Mouse (Mus musculus) limb, embryonic 14.5 days (tissue): ENCODE data around the gene Zcchc10. TPM values are rescaled to one million over a fixed set of nuclear protein-coding genes. Genes with fewer than 3 reads are reported as not detected.
"Not testable (repeated sequence)": the region's sequence is repeated elsewhere in the genome, so short reads cannot be mapped to it uniquely, and the experiment has no call there.

Experiments
- ATAC-seq: fragments of 200-750 bp; cut with Nextera tagmentation; 2 replicates; pipeline ENCODE4 v1.8.0; 2017; ENCODE audit warnings: low read depth, moderate number of reproducible peaks, moderate TSS enrichment; ENCODE audit not compliant: low FRiP score
- DNase-seq: peaks from one replicate; pipeline ENCODE4 v3.0.0-alpha.2; 2015; ENCODE audit warnings: low spot score
- H3K27ac ChIP-seq: fragments of 300-500 bp; sonication (generic); replicated peaks from 2 replicates; pipeline ENCODE4 v1.5.1; 2014; ENCODE audit warnings: low read depth, mild to moderate bottlenecking, low read length, moderate library complexity, mixed read lengths
- H3K27me3 ChIP-seq: fragments of 300-500 bp; sonication (generic); 2 replicates; pipeline ENCODE4 v1.6.1; 2014; ENCODE audit warnings: low read length, mixed read lengths; ENCODE audit not compliant: control insufficient read depth, insufficient read depth
- H3K36me3 ChIP-seq: fragments of 300-500 bp; sonication (generic); 2 replicates; pipeline ENCODE4 v1.6.1; 2014; ENCODE audit warnings: mild to moderate bottlenecking, low read length, moderate library complexity, mixed read lengths; ENCODE audit not compliant: control insufficient read depth, insufficient read depth
- H3K4me1 ChIP-seq: fragments of 300-500 bp; sonication (generic); 2 replicates; pipeline ENCODE4 v1.6.1; 2014; ENCODE audit warnings: antibody characterized with exemption, low read length, mixed read lengths; ENCODE audit not compliant: control insufficient read depth, insufficient read depth
- H3K4me2 ChIP-seq: fragments of 300-500 bp; sonication (generic); replicated peaks from 2 replicates; pipeline ENCODE4 v1.6.1; 2014; ENCODE audit warnings: low read depth, mild to moderate bottlenecking, low read length, moderate library complexity; ENCODE audit not compliant: severe bottlenecking
- H3K4me3 ChIP-seq: fragments of 300-500 bp; sonication (generic); replicated peaks from 2 replicates; pipeline ENCODE4 v1.5.1; 2014; ENCODE audit warnings: low read length
- H3K9ac ChIP-seq: fragments of 300-500 bp; sonication (generic); 2 replicates; pipeline ENCODE4 v1.6.1; 2014; ENCODE audit warnings: mild to moderate bottlenecking, low read depth, low read length, moderate library complexity; ENCODE audit not compliant: severe bottlenecking
- H3K9me3 ChIP-seq: fragments of 300-500 bp; sonication (generic); 2 replicates; pipeline ENCODE4 v1.6.1; 2016; ENCODE audit warnings: low read length; ENCODE audit not compliant: control insufficient read depth
- POLR2A ChIP-seq: fragments of 200-500 bp; IDR thresholded peaks from 2 replicates; pipeline ENCODE4 v1.8.0; 2012; ENCODE audit warnings: inconsistent platforms, mild to moderate bottlenecking, moderate library complexity, borderline replicate concordance; ENCODE audit not compliant: insufficient read depth, insufficient read length; ENCODE audit errors: extremely low read depth
- WGBS: fragments of 180-500 bp; shearing (Covaris S2); extraction: QIAGEN DNeasy Blood & Tissue Kit; methylation state at CpG from one replicate; pipeline ENCODE4 v1.1.7; 2014; 5-methylcytosine and 5-hydroxymethylcytosine counted together
- polyA plus RNA-seq, 2 experiments: library from polyadenylated mRNA; depleted of rRNA in 1 of 2; stranded (reverse) in 1 of 2; unstranded in 1 of 2; fragments of >200 nt; fragmentation: Nextera tagmentation in 1 of 2; extraction: Ambion mirVana in 1 of 2; gene quantifications; 2 replicates each; pipeline versions ENCODE4 v1.2.1 to v1.2.3; 2012 to 2014

Gene Zcchc10
- polyA plus RNA-seq, 2 experiments: 15.0 to 20.4 TPM

- no peak for TF ChIP-seq POLR2A
- Histone ChIP-seq H3K36me3 (no peaks in the 10 kb centered on the region), H3K4me1 (peaks cover 6% of the 10 kb centered on the region; the same call in 1 of the 2 replicates), H3K4me3 (no peak overlapping the region), H3K9me3 (no peaks in the 10 kb centered on the region), H3K27ac (peak overlapping the region; percentile 15; the same call in 1 of the 2 replicates), H3K27me3 (no peaks in the 10 kb centered on the region), H3K4me2 (no peak overlapping the region), H3K9ac (no peak overlapping the region)
- ATAC-seq: peak; percentile 78
- DNase-seq: peak; percentile 44
These were observed 16.1 kb upstream of the Zcchc10 start for GRCm38 (mm10) chr11:53308251-53308864.

- Histone ChIP-seq H3K36me3 (no peaks in the 10 kb centered on the region), H3K9ac (no peak overlapping the region), H3K27ac (peak overlapping the region; percentile 15; the same call in 1 of the 2 replicates), H3K4me1 (peaks cover 6% of the 10 kb centered on the region; the same call in 1 of the 2 replicates), H3K4me2 (no peak overlapping the region), H3K4me3 (no peak overlapping the region), H3K9me3 (no peaks in the 10 kb centered on the region), H3K27me3 (no peaks in the 10 kb centered on the region)
- TF ChIP-seq POLR2A: no peak
- peak; percentile 82 for ATAC-seq
- 23% methylated on average over 2 of the region's 2 CpGs for WGBS
- DNase-seq: peak; percentile 88
These were observed 15.6 kb upstream of the Zcchc10 start for GRCm38 (mm10) chr11:53308884-53309310.

- no peaks in the 10 kb centered on the region for H3K36me3 ChIP-seq
- H3K4me3 ChIP-seq: no peak overlapping the region
- ATAC-seq: no peak
- WGBS: 33% methylated on average over 1 of the region's 1 CpGs
- no peaks in the 10 kb centered on the region for H3K9me3 ChIP-seq
- H3K27me3 ChIP-seq: no peaks in the 10 kb centered on the region
- TF ChIP-seq POLR2A: no peak
- DNase-seq: no peak
- H3K4me2 ChIP-seq: no peak overlapping the region
- peaks cover 6% of the 10 kb centered on the region; the same call in 1 of the 2 replicates for H3K4me1 ChIP-seq
- no peak overlapping the region for H3K9ac ChIP-seq
- H3K27ac ChIP-seq: no peak overlapping the region
These were observed 13.1 kb upstream of the Zcchc10 start for GRCm38 (mm10) chr11:53311385-53311784.

- not testable (repeated sequence) for H3K36me3 ChIP-seq, H3K9me3 ChIP-seq, H3K4me1 ChIP-seq, H3K9ac ChIP-seq, ATAC-seq, DNase-seq, H3K4me3 ChIP-seq, H3K27ac ChIP-seq, H3K4me2 ChIP-seq, H3K27me3 ChIP-seq
- WGBS: 64% methylated on average over 1 of the region's 1 CpGs
These were observed 11.7 kb upstream of the Zcchc10 start for GRCm38 (mm10) chr11:53312823-53313222.

- H3K27ac ChIP-seq: no peak overlapping the region
- DNase-seq (no peak), ATAC-seq (no peak)
- WGBS: 23% methylated on average over 1 of the region's 1 CpGs
- no peaks in the 10 kb centered on the region for H3K36me3 ChIP-seq
- H3K4me3 ChIP-seq: no peak overlapping the region
- no peak overlapping the region for H3K4me2 ChIP-seq
- H3K9me3 ChIP-seq: no peaks in the 10 kb centered on the region
- H3K4me1 ChIP-seq: no peaks in the 10 kb centered on the region
- no peak for TF ChIP-seq POLR2A
- H3K9ac ChIP-seq: no peak overlapping the region
- no peaks in the 10 kb centered on the region for H3K27me3 ChIP-seq
These were observed 9.7 kb upstream of the Zcchc10 start for GRCm38 (mm10) chr11:53314770-53315173.
